Mouse (Mus musculus) lung, adult 2 months (tissue): ENCODE measurements around the gene Adcy9. TPM values are rescaled to one million over a fixed set of nuclear protein-coding genes. Genes with fewer than 3 reads are reported as not detected.

Source experiments
- DNase-seq: peaks from one replicate; pipeline ENCODE4 v3.0.0; 2022
- H3K4me1 ChIP-seq: fragments of 200-500 bp; 2 replicates; pipeline ENCODE4 v1.6.1; 2011; ENCODE audit warnings: low read length; ENCODE audit not compliant: control insufficient read depth, insufficient read depth
- H3K4me3 ChIP-seq: fragments of 200-500 bp; replicated peaks from 2 replicates; pipeline ENCODE3; 2011; ENCODE audit warnings: low read depth, mild to moderate bottlenecking, control low read depth, low read length; ENCODE audit errors: extremely low read depth
- CTCF ChIP-seq: fragments of 200-500 bp; IDR thresholded peaks from 2 replicates; pipeline ENCODE4 v1.5.1; 2011; ENCODE audit warnings: mild to moderate bottlenecking, low read length, control low read depth; ENCODE audit not compliant: insufficient read depth
- POLR2A ChIP-seq: fragments of 200-500 bp; IDR thresholded peaks from 2 replicates; pipeline ENCODE4 v1.6.1; 2011; ENCODE audit warnings: low read depth, mild to moderate bottlenecking, control low read depth, low read length, borderline replicate concordance; ENCODE audit errors: extremely low read depth
- WGBS: fragments of 180-500 bp; shearing (Covaris S2); methylation state at CpG from one replicate; pipeline ENCODE4 v1.1.7; 2018; 5-methylcytosine and 5-hydroxymethylcytosine counted together
- polyA plus RNA-seq: library from polyadenylated mRNA; depleted of rRNA; stranded (reverse); fragments of >200 nt; gene quantifications from 2 replicates; pipeline ENCODE4 v1.2.3, GENCODE M21; 2012

Gene Adcy9
- polyA plus RNA-seq, 1 experiment, result 20.8 TPM

- Histone ChIP-seq H3K4me3 (no peak overlapping the region), H3K4me1 (no peaks in the 10 kb centered on the region)
- no peak for DNase-seq
- TF ChIP-seq CTCF (no peak), POLR2A (no peak)
- 70% methylated on average over 2 of the region's 2 CpGs for WGBS
Observed at GRCm38 (mm10) chr16:4312018-4312417, 108.3 kb downstream of the Adcy9 start.

- H3K4me1 ChIP-seq, result no peaks in the 10 kb centered on the region
- no peak overlapping the region for H3K4me3 ChIP-seq
- 63% methylated on average over 2 of the region's 2 CpGs for WGBS
- no peak for DNase-seq
- TF ChIP-seq POLR2A (no peak), CTCF (no peak)
Observed at GRCm38 (mm10) chr16:4311608-4312007, 108.7 kb downstream of the Adcy9 start.

- Histone ChIP-seq H3K4me1 (no peaks in the 10 kb centered on the region), H3K4me3 (no peak overlapping the region)
- 67% methylated on average over 4 of the region's 4 CpGs for WGBS
- DNase-seq, result no peak
- no peak for TF ChIP-seq POLR2A
- TF ChIP-seq CTCF, result no peak
Observed at GRCm38 (mm10) chr16:4307795-4308194, 112.5 kb downstream of the Adcy9 start.

DNA sequence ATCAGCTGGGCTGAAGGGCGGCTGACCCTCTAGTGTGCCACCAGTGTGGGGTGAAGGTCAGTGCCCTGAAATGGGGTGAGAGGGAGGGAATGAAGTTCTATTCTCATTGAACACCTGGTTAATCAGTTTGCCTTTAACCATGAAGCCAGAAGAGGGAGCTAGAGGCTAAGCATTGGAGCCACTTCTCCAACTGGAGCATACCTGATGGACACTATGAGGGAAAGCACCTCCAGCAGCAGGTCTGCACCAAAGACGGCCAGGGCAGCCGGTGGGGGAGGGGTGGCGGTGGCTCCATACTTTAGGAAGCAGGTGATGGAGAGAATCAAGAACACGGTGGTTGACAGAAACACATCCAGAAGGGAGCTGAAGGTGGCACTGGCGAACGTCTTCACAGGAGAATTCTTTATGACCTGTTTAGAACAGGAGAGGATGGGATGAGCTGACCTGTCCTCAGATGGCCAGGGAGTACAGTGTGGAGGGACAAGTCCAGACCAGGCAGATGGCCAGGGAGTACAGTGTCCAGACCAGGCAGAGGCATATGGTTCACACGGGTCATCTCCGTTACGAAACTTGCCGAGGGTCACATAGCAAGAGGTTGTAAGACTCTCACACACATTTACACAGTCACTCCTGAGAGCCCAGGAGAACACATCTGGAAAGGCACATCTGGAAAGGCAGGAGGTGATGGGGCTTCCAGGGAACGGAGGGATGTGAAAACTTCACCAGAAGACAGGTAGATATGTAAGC lies 115.9 kb downstream of the Adcy9 start:
- Histone ChIP-seq H3K4me1 (no peaks in the 10 kb centered on the region), H3K4me3 (no peak overlapping the region)
- TF ChIP-seq POLR2A, result no peak
- TF ChIP-seq CTCF, result 0 out of 2 replicates have a peak, but pooled peaks have one; percentile 11
- no peak for DNase-seq
- 70% methylated on average over 12 of the region's 12 CpGs for WGBS

GRCm38 (mm10) chr16:4303554-4303953 lies 116.7 kb downstream of the Adcy9 start:
- Histone ChIP-seq H3K4me3 (no peak overlapping the region), H3K4me1 (no peaks in the 10 kb centered on the region)
- DNase-seq, result no peak
- TF ChIP-seq CTCF (no peak), POLR2A (no peak)
- 80% methylated on average over 5 of the region's 5 CpGs for WGBS

DNA sequence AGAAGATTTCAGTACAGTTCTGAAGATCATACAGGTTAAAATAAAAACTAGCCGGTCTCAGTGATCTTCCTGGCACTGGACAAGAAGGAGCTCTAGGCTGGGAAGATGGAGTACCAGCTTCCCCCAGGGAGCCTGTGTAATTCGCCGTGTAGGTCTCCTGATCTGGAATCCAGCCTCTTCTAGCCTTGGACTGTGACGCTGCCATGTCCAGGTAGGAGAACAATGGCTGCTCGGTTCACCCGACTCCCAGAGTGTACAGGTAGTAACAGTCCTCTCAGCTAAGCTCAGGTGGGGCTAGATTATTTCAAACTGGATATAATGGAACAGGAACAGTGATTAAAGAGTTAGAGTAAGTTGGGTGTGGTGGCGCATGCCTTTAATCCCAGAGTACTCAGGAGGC lies 120.0 kb downstream of the Adcy9 start:
- no peak for DNase-seq
- no peak overlapping the region for H3K4me3 ChIP-seq
- no peak for TF ChIP-seq CTCF
- no peak for TF ChIP-seq POLR2A
- 94% methylated on average over 7 of the region's 7 CpGs for WGBS
- no peaks in the 10 kb centered on the region for H3K4me1 ChIP-seq

GRCm38 (mm10) chr16:4293259-4293658 lies 127.0 kb downstream of the Adcy9 start:
- WGBS, result 94% methylated on average over 3 of the region's 3 CpGs
- H3K4me3 ChIP-seq, result no peak overlapping the region
- H3K4me1 ChIP-seq, result no peaks in the 10 kb centered on the region
- TF ChIP-seq CTCF (no peak), POLR2A (no peak)
- DNase-seq, result no peak

GRCm38 (mm10) chr16:4289507-4289906 lies 130.8 kb downstream of the Adcy9 start:
- TF ChIP-seq CTCF (no peak), POLR2A (no peak)
- Histone ChIP-seq H3K4me1 (no peaks in the 10 kb centered on the region), H3K4me3 (no peak overlapping the region)
- DNase-seq, result no peak

DNA sequence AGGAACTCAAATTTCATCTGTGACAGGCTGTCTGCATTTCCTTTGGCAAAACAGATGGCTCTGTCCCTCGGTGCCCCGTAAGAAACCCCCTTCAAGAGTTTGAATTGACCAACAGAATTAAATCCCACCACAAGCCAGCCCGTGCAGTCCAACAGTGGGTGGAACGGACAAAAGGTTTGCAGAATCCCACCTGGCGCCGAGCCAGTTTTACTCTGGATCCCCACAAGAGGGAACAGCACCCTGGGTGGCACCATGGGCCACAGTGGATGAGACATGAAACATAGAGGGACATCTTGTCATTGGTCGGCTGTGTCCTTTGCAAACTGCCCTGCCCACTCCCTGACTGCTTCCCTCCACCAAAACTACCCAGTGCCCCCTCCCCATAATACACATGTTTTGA lies 133.7 kb downstream of the Adcy9 start:
- Histone ChIP-seq H3K4me3 (no peak overlapping the region), H3K4me1 (no peaks in the 10 kb centered on the region)
- no peak for DNase-seq
- no peak for TF ChIP-seq POLR2A
- TF ChIP-seq CTCF, result no peak
- 84% methylated on average over 7 of the region's 7 CpGs for WGBS

DNA sequence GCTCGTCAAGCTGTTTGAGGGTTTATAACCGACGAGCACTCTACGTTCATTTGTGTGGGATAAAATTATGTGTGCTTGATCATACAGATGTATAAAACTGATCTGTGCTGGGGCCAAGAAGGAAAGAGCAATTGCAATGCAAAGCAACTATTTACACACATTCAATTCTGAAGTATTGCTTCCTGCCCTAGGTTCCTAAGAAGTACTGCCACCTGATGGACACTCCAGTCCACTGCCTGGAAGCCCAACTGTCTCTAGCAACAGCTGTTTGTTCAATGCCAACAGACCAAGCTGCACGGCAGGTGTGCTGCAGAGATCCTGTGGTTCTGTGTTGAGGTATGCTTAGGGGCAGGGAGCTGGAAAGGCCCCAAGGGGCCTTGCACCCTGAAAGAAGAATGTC lies 135.0 kb downstream of the Adcy9 start:
- peak; percentile 24 for DNase-seq
- 60% methylated on average over 5 of the region's 5 CpGs for WGBS
- no peaks in the 10 kb centered on the region for H3K4me1 ChIP-seq
- TF ChIP-seq CTCF (peak; percentile 64), POLR2A (no peak)
- no peak overlapping the region for H3K4me3 ChIP-seq
